Mouse (Mus musculus) forebrain, embryonic 11.5 days (tissue): Measurements from ENCODE around the gene Slc12a8. TPM values are rescaled to one million over a fixed set of nuclear protein-coding genes. Genes with fewer than 3 reads are reported as not detected.

ENCODE experiments used
- ATAC-seq: fragments of 200-750 bp; cut with Nextera tagmentation; replicated peaks from 2 replicates; pipeline ENCODE4 v1.8.0; 2017; ENCODE audit warnings: moderate TSS enrichment; ENCODE audit not compliant: low FRiP score
- DNase-seq: peaks from one replicate; pipeline ENCODE4 v3.0.0-alpha.2; 2017; ENCODE audit warnings: low spot score
- H3K27ac ChIP-seq: fragments of 300-500 bp; sonication (generic); 2 replicates; pipeline ENCODE4 v1.5.1; 2014; ENCODE audit warnings: low read depth, low read length
- H3K27me3 ChIP-seq: fragments of 300-500 bp; sonication (generic); 2 replicates; pipeline ENCODE4 v1.6.1; 2014; ENCODE audit warnings: mild to moderate bottlenecking, low read length, mixed read lengths; ENCODE audit not compliant: control insufficient read depth, insufficient read depth
- H3K36me3 ChIP-seq: fragments of 300-500 bp; sonication (generic); 2 replicates; pipeline ENCODE4 v1.6.1; 2014; ENCODE audit warnings: mild to moderate bottlenecking, low read length, moderate library complexity, mixed read lengths; ENCODE audit not compliant: control insufficient read depth, insufficient read depth
- H3K4me1 ChIP-seq: fragments of 300-500 bp; sonication (generic); replicated peaks from 2 replicates; pipeline ENCODE4 v1.6.1; 2014; ENCODE audit warnings: low read length, mixed read lengths; ENCODE audit not compliant: control insufficient read depth, insufficient read depth
- H3K4me2 ChIP-seq: fragments of 300-500 bp; sonication (generic); 2 replicates; pipeline ENCODE4 v1.6.1; 2014; ENCODE audit warnings: low read depth, mild to moderate bottlenecking, low read length, moderate library complexity, mixed read lengths; ENCODE audit not compliant: severe bottlenecking
- H3K4me3 ChIP-seq: fragments of 300-500 bp; sonication (generic); 2 replicates; pipeline ENCODE4 v1.5.1; 2014; ENCODE audit warnings: low read depth, low read length
- H3K9ac ChIP-seq: fragments of 300-500 bp; sonication (generic); 2 replicates; pipeline ENCODE4 v1.6.1; 2014; ENCODE audit warnings: low read length
- H3K9me3 ChIP-seq: fragments of 300-500 bp; sonication (generic); 2 replicates; pipeline ENCODE4 v1.6.1; 2016; ENCODE audit warnings: low read length, mixed read lengths; ENCODE audit not compliant: control insufficient read depth
- WGBS: fragments of 180-500 bp; shearing (Covaris S2); extraction: QIAGEN DNeasy Blood & Tissue Kit; methylation state at CpG from one replicate; pipeline ENCODE4 v1.1.7; 2014; 5-methylcytosine and 5-hydroxymethylcytosine counted together
- polyA plus RNA-seq: library from polyadenylated mRNA; unstranded; fragments of >200 nt; fragmentation: Nextera tagmentation; extraction: Ambion mirVana; gene quantifications from 2 replicates; pipeline ENCODE4 v1.2.1, GENCODE M21; 2014

The Slc12a8 gene
- polyA plus RNA-seq, 1 experiment from 2014 or later, result 1.3 TPM

DNA sequence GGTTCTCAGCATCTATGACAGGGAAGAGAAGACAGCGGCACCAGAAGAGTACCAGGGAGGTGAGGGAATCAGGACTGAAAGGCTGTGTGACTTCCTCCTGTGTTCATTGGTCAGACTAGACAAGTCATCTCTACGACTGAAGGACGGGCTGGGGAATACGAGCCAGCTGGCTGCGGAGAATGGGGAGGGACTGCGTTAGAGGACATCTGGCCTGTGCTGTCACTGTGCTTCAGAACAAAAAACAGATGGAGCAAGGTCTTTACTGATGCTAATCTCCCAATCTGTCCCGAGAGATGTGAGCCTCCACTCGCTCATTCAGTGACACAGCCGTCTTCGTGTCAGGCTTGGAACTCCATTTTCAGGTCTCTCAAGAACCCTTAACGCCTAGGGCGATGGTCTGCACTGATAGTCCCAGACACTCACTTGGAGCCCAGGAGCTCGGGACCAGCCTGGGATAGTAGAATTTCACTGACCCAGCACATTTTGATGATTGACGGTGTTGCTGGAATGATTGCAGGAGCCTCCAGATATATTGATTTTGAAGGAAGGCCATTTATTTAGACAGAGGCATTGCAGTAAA, 156.5 kb downstream of the Slc12a8 start:
- peak; percentile 43 for DNase-seq
- Histone ChIP-seq H3K36me3 (no peaks in the 10 kb centered on the region), H3K4me2 (no peak overlapping the region), H3K4me3 (no peak overlapping the region), H3K27me3 (no peaks in the 10 kb centered on the region), H3K9me3 (no peaks in the 10 kb centered on the region), H3K4me1 (peaks cover 3% of the 10 kb centered on the region; the same call in 1 of the 2 replicates), H3K9ac (no peak overlapping the region), H3K27ac (no peak overlapping the region)
- WGBS, result 74% methylated on average over 14 of the region's 14 CpGs
- no peak for ATAC-seq

DNA sequence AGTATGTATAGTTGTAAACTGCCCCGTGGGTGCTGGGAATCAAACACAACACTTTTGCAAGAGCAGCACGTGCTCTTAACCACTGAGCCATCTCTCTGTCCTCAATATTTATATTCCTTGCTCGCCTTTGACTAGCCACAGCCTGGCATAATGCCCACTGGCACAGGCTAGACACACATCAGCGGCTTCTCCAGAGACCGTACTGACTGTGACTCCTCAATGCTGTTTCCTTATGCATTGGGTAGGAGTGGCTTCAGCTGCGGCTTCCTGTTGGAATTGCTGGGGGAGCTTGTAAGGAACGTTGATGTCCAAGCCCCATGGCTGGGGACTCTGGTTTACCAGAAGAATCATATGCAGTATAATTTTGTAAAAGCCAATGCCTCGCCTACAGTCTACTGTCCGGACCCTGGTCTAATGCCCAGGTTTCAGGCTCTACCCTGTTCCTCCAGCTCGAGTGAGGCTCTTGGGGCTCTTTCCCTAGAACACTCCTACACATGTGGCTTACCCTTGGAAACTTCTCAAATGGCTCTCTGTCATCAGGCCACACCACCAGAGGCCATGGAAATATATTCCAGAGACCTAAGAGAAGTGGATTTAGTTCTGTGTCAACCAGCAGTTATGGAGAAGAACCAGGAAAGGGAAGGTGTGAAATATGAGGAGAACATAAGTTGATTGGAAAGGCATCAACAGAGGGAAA, 158.2 kb downstream of the Slc12a8 start:
- WGBS, result 92% methylated on average over 10 of the region's 10 CpGs
- Histone ChIP-seq H3K36me3 (no peaks in the 10 kb centered on the region), H3K9me3 (no peaks in the 10 kb centered on the region), H3K4me1 (peaks cover 3% of the 10 kb centered on the region; the same call in 1 of the 2 replicates), H3K4me2 (no peak overlapping the region), H3K27me3 (no peaks in the 10 kb centered on the region), H3K9ac (no peak overlapping the region), H3K4me3 (no peak overlapping the region), H3K27ac (no peak overlapping the region)
- peak; percentile 29 for DNase-seq
- ATAC-seq, result no peak

DNA sequence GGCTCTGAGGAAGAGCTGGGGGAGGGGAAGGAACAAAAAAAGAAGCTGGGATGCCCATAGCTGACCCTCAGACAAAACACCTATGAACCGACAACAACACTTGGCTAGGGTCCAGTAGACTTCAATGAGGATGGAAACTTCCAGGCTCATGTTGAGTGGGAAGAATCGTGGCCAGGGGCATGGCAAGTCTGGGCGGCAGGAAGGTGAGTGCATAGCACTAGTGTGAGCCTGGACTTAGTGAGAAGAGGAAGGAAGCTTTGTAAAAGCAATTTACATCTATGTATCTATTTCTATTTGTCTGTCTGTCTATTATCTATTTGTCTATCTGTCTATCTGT, 158.7 kb downstream of the Slc12a8 start:
- DNase-seq, result peak; percentile 38
- Histone ChIP-seq H3K4me2 (no peak overlapping the region), H3K9me3 (no peaks in the 10 kb centered on the region), H3K9ac (no peak overlapping the region), H3K36me3 (no peaks in the 10 kb centered on the region), H3K27ac (no peak overlapping the region), H3K4me3 (no peak overlapping the region), H3K27me3 (no peaks in the 10 kb centered on the region), H3K4me1 (peaks cover 3% of the 10 kb centered on the region; the same call in 1 of the 2 replicates)
- 87% methylated on average over 3 of the region's 3 CpGs for WGBS
- ATAC-seq, result no peak

DNA sequence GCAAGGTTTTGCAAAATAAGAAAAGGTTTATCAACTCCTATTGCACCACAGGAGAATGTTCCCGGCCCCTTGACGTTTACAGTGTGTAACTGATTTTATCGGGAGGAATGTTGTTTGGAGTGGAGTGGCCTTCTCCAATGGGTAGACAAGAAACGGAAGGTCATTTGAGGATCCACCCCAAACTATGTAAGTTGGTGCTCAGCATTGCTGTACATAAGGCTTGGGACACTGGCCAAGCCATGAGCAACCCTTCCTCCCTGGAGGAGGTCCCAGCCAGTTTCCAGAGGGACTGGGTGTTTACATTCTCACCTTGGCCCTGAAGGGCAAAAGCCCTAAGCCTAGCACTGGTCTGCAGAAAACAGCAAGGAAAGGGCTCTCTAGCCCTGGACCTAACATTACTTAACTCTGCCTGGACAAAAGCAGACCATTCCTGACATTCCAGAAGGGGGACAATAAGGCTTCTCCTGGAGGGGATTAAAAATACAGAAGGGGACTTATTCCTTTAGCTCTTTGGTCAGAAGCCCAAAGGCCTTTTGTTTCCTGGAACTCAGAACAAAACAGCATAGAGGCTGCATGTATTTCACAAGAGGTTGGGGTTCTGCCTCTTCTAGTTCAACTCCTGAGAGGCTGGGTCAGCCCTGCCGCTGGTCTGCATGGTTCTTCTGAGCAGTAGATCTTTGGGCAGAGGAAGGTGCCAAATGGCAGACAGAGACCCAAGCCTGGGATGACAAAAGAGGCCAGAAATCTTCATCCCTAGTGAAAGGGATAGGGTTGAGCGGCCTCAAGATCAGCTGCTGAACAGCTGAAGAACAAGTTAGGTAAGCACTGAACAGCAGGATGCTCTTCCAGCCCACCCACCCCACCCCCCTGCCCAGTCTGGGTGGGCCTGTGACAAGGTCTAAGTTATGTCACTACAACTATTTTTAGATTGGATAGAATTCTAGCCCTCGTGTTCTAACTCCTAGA, 159.5 kb downstream of the Slc12a8 start:
- peaks cover 3% of the 10 kb centered on the region; the same call in 1 of the 2 replicates for H3K4me1 ChIP-seq
- 72% methylated on average over 7 of the region's 7 CpGs for WGBS
- no peak overlapping the region for H3K4me3 ChIP-seq
- ATAC-seq, result no peak
- no peaks in the 10 kb centered on the region for H3K27me3 ChIP-seq
- no peak overlapping the region for H3K4me2 ChIP-seq
- H3K27ac ChIP-seq, result no peak overlapping the region
- no peaks in the 10 kb centered on the region for H3K36me3 ChIP-seq
- DNase-seq, result peak; percentile 41
- H3K9me3 ChIP-seq, result no peaks in the 10 kb centered on the region
- no peak overlapping the region for H3K9ac ChIP-seq

DNA sequence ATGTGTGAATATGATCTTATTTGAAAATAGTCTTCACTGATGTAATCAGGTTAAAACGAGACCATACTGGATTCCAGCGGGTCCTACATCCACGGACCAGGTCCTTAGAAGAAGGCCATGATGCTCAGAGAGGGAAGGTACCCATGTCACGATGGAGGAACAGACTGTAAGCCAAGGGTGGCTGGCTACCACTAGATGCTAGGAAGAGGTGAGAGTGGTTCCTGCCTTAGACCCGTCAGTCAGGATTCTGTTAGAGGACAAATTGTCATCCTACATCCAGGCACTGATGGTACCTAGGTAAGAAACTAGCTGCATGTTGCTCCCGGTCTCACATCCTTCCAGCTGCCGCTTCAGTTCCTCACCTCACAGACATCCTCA, 160.2 kb downstream of the Slc12a8 start:
- ATAC-seq (no peak), DNase-seq (no peak)
- Histone ChIP-seq H3K27ac (no peak overlapping the region), H3K4me3 (no peak overlapping the region), H3K27me3 (no peaks in the 10 kb centered on the region), H3K36me3 (no peaks in the 10 kb centered on the region), H3K4me2 (no peak overlapping the region), H3K9ac (no peak overlapping the region), H3K4me1 (peaks cover 3% of the 10 kb centered on the region; the same call in 1 of the 2 replicates), H3K9me3 (no peaks in the 10 kb centered on the region)
- 94% methylated on average over 7 of the region's 7 CpGs for WGBS

DNA sequence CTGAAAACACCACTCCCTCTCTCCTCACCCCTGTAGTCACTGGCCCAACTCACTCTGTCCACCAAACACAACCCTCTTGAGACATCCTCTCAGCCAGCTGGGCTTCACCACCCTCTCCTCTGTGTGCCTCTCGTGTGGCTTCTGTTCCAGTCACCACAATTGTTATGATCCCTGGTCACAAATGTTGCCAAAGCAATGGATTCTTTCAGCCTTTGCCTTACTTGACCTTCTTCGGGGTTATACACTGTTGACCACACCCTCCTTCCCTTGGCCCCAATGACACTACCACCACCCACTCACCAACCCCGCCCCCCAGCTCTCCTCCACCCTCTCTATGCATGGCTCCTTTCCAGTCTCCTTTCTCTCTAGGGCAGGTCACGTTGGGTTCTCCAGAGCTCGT, 160.8 kb downstream of the Slc12a8 start:
- no peak overlapping the region for H3K4me3 ChIP-seq
- H3K4me2 ChIP-seq, result no peak overlapping the region
- no peaks in the 10 kb centered on the region for H3K27me3 ChIP-seq
- H3K9me3 ChIP-seq, result no peaks in the 10 kb centered on the region
- WGBS, result 89% methylated on average over 5 of the region's 5 CpGs
- ATAC-seq (no peak), DNase-seq (no peak)
- H3K9ac ChIP-seq, result no peak overlapping the region
- peaks cover 3% of the 10 kb centered on the region; the same call in 1 of the 2 replicates for H3K4me1 ChIP-seq
- H3K27ac ChIP-seq, result no peak overlapping the region
- H3K36me3 ChIP-seq, result no peaks in the 10 kb centered on the region

DNA sequence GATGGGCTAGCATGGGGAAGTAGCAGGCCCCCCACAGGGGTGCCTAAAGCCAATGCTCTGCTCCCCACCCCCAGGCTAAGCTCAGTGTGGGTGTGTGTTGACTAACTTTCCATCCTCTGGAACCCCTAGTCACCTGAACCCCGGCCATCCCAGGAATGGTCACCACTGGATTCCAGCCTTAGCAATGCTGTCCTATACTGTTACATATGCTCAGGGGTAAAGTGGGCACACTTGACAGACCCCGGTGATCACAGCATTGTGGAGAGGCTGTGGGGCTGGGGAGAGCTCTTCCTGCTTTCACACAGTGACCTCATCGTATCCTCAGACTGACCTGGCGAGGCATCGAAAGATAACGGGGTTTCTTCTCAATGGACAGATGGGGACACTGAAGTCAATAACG, 163.1 kb downstream of the Slc12a8 start:
- DNase-seq, result no peak
- no peaks in the 10 kb centered on the region for H3K9me3 ChIP-seq
- no peak overlapping the region for H3K27ac ChIP-seq
- H3K27me3 ChIP-seq, result no peaks in the 10 kb centered on the region
- H3K4me2 ChIP-seq, result no peak overlapping the region
- H3K4me1 ChIP-seq, result peaks cover 6% of the 10 kb centered on the region
- ATAC-seq, result no peak
- H3K36me3 ChIP-seq, result no peaks in the 10 kb centered on the region
- H3K4me3 ChIP-seq, result no peak overlapping the region
- H3K9ac ChIP-seq, result no peak overlapping the region
- 88% methylated on average over 7 of the region's 7 CpGs for WGBS

DNA sequence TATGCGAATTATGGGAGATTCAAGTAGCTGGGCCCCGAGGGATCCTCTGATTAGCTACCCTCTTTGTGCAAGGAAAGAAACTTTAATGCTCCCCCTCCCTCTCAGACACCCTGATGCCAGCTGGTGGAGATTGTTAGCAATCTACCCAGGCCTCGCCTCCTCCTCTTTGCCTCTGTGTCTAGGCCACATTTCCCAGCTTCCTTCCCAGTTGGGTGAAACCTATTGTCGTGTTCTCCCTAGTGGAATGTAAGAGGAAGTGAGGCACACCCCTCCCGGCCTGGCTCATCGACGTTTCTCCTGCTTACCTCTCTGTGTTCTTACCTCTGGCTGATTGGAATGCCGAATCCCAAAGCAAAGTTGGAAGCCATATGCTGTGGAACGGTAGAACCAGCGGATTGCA, 163.7 kb downstream of the Slc12a8 start:
- DNase-seq, result no peak
- Histone ChIP-seq H3K36me3 (no peaks in the 10 kb centered on the region), H3K4me3 (no peak overlapping the region), H3K27ac (no peak overlapping the region), H3K27me3 (no peaks in the 10 kb centered on the region), H3K9me3 (no peaks in the 10 kb centered on the region), H3K9ac (no peak overlapping the region), H3K4me2 (no peak overlapping the region), H3K4me1 (peaks cover 9% of the 10 kb centered on the region)
- no peak for ATAC-seq
- WGBS, result 72% methylated on average over 10 of the region's 10 CpGs
